Mouse (Mus musculus): Measurements from ENCODE around the gene Zfp148.

- TF ChIP-seq EP300 (IDR thresholded peaks at IDR 0.05) (no peak), CTCF (IDR thresholded peaks at IDR 0.05) (no peak; the same call in 1 of the 2 replicates)
Observed at GRCm38 (mm10) chr16:33516807-33517565, 136.3 kb downstream of the Zfp148 start, which contains the start of gene Slc12a8.
